Mouse (Mus musculus): ENCODE data around the gene Rela. TPM values are rescaled to one million over a fixed set of nuclear protein-coding genes. Genes with fewer than 3 reads are reported as not detected.

Rela gene
- polyA plus RNA-seq, 1 experiment = 59.9 TPM

DNA sequence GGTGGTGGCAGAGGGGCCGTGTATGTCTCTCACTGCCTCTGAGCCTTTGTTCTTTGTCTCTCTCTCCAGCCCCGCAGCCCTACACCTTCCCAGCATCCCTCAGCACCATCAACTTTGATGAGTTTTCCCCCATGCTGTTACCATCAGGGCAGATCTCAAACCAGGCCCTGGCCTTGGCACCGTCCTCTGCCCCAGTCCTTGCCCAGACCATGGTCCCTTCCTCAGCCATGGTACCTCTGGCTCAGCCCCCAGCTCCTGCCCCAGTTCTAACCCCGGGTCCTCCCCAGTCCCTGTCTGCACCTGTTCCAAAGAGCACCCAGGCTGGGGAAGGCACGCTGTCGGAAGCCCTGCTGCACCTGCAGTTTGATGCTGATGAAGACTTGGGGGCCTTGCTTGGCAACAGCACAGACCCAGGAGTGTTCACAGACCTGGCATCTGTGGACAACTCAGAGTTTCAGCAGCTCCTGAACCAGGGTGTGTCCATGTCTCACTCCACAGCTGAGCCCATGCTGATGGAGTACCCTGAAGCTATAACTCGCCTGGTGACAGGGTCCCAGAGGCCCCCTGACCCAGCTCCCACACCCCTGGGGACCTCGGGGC lies 9.5 kb downstream of the Rela start:
- no peaks in the 10 kb centered on the region for H3K27me3 ChIP-seq (replicated peaks; ENCODE audit: control insufficient read depth, insufficient read depth, low read length)
- DNase-seq = no peak
- peaks cover 10% of the 10 kb centered on the region; the same call in 1 of the 2 replicates for H3K4me1 ChIP-seq (ENCODE audit: control insufficient read depth, insufficient read depth, low read length)
- TF ChIP-seq POLR2A (IDR thresholded peaks at IDR 0.05; ENCODE audit: low read depth, low read length) = no peak
- H3K27ac ChIP-seq (ENCODE audit: insufficient read depth, low read depth, low read length) = no peak overlapping the region
- H3K4me3 ChIP-seq (ENCODE audit: insufficient read depth, low read depth, low read length) = no peak overlapping the region
- 90% methylated on average over 8 of the region's 8 CpGs for WGBS
- H3K36me3 ChIP-seq (ENCODE audit: control insufficient read depth, insufficient read depth, low read length) = peaks cover 6% of the 10 kb centered on the region; the same call in 1 of the 2 replicates

DNA sequence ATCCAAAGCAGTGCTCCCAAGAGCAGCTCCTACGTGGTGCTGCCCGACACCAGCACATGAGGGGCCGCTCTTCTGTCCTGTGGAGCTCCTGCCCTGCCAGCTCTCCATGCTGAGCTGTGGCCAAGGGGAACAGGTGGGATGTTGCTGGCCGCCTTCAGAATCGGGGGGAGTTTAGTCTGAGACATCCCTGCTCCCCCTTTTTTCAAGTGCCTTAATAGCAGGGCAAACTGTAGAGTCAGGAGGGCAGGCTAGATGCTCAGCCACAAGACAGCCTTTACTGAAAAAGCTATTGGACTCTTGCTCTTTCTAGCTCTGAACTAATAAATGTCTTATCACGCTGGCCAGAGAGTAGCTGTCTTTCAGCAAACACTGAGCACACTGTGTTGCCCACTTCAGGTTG lies 10.5 kb downstream of the Rela start:
- DNase-seq = no peak
- H3K36me3 ChIP-seq (ENCODE audit: control insufficient read depth, insufficient read depth, low read length) = peaks cover 4% of the 10 kb centered on the region; the same call in 1 of the 2 replicates
- no peak overlapping the region for H3K4me3 ChIP-seq (ENCODE audit: insufficient read depth, low read depth, low read length)
- no peak for TF ChIP-seq POLR2A (IDR thresholded peaks at IDR 0.05; ENCODE audit: low read depth, low read length)
- no peak for TF ChIP-seq CTCF (conservative IDR thresholded peaks at IDR 0.05; ENCODE audit: insufficient read depth, insufficient read length, low read depth, low read length)
- H3K27ac ChIP-seq (ENCODE audit: insufficient read depth, low read depth, low read length) = 0 out of 2 replicates have a peak overlapping the region, but pooled peaks have one; percentile 37
- no peaks in the 10 kb centered on the region for H3K27me3 ChIP-seq (replicated peaks; ENCODE audit: control insufficient read depth, insufficient read depth, low read length)
- H3K4me1 ChIP-seq (ENCODE audit: control insufficient read depth, insufficient read depth, low read length) = peaks cover 10% of the 10 kb centered on the region; the same call in 1 of the 2 replicates
- 93% methylated on average over 6 of the region's 6 CpGs for WGBS

DNA sequence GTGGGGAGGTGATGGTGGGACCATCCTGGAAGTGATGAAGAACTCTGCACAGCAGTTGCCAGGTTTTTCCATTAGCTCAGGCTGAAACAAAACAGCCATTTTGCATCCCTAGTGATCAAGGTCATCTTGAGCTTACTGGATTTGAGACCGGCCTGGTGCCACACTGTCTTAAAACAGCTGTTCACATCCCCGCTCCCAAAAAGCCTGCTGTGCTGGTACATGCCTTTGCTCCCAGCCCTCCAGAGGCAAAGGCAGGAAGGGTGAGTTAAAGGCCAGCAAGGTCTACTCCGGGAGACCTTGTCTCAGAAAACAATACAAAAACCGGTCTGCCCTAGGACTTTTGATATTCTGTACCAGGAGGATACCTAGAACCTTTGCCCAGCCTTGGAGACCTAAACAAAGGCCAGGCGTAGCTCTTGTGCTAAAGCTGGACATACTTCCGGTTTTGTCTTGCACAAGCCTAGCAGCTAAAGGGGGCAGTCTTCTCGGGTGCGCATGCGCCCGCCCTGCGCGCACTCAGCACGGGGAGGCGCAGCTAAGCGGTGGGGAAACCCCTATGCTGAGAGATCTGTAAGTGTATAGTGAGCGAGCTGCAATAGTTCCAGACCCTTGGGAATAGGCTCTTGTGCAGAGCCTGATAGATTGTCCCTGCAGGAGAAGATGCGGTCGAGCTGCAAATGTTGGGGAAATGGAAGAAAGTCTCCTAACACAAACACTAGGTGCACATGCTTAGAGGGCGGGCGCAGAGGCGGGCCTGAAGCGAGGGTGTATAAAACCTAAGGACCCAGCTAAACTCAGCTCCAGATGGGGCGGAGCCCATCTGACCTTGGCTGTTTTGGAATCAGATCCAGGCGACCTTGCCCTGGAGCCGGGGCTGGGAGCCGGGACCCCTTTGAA lies 11.4 kb downstream of the Rela start:
- TF ChIP-seq CTCF (conservative IDR thresholded peaks at IDR 0.05; ENCODE audit: insufficient read depth, insufficient read length, low read depth, low read length) = no peak
- TF ChIP-seq POLR2A (IDR thresholded peaks at IDR 0.05; ENCODE audit: low read depth, low read length) = no peak
- Histone ChIP-seq H3K4me1 (ENCODE audit: control insufficient read depth, insufficient read depth, low read length) (peaks cover 10% of the 10 kb centered on the region; the same call in 1 of the 2 replicates), H3K27ac (ENCODE audit: insufficient read depth, low read depth, low read length) (peak overlapping the region; percentile 50), H3K27me3 (replicated peaks; ENCODE audit: control insufficient read depth, insufficient read depth, low read length) (no peaks in the 10 kb centered on the region), H3K36me3 (ENCODE audit: control insufficient read depth, insufficient read depth, low read length) (0 out of 2 replicates have a peak, but pooled peaks cover 3% of the 10 kb centered on the region), H3K4me3 (ENCODE audit: insufficient read depth, low read depth, low read length) (peak overlapping the region; percentile 19; the same call in 1 of the 2 replicates)
- WGBS = 9% methylated on average over 26 of the region's 26 CpGs
- peak; percentile 86 for DNase-seq

DNA sequence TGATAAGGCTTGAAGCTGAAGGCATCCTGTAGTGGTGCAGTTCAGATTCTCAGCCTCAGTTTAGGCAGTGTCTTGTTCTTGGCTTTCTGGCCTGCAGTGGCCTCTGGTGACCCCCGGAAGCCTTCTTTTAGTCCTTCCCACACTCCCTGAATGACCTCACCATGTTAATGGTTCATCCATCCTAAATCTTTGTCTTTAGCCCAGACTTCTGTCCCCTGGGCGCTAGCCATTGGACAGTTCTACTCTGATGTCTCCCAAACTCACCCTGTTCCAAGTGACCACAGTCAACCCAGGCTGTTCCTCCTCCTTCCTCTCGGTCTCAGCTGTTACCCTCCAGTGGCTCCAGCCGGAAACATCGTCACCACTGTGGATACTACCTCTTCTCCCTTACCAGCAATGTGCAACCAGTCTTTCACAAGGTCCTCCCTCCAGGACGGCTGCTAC lies 12.0 kb downstream of the Rela start:
- peak; percentile 73 for DNase-seq
- Histone ChIP-seq H3K4me1 (ENCODE audit: control insufficient read depth, insufficient read depth, low read length) (peaks cover 10% of the 10 kb centered on the region; the same call in 1 of the 2 replicates), H3K4me3 (ENCODE audit: insufficient read depth, low read depth, low read length) (0 out of 2 replicates have a peak overlapping the region, but pooled peaks have one; percentile 19), H3K27me3 (replicated peaks; ENCODE audit: control insufficient read depth, insufficient read depth, low read length) (no peaks in the 10 kb centered on the region), H3K36me3 (ENCODE audit: control insufficient read depth, insufficient read depth, low read length) (0 out of 2 replicates have a peak, but pooled peaks cover 3% of the 10 kb centered on the region), H3K27ac (ENCODE audit: insufficient read depth, low read depth, low read length) (peak overlapping the region; percentile 50)
- 20% methylated on average over 6 of the region's 6 CpGs for WGBS
- TF ChIP-seq POLR2A (IDR thresholded peaks at IDR 0.05; ENCODE audit: low read depth, low read length) (no peak), CTCF (conservative IDR thresholded peaks at IDR 0.05; ENCODE audit: insufficient read depth, insufficient read length, low read depth, low read length) (no peak)

DNA sequence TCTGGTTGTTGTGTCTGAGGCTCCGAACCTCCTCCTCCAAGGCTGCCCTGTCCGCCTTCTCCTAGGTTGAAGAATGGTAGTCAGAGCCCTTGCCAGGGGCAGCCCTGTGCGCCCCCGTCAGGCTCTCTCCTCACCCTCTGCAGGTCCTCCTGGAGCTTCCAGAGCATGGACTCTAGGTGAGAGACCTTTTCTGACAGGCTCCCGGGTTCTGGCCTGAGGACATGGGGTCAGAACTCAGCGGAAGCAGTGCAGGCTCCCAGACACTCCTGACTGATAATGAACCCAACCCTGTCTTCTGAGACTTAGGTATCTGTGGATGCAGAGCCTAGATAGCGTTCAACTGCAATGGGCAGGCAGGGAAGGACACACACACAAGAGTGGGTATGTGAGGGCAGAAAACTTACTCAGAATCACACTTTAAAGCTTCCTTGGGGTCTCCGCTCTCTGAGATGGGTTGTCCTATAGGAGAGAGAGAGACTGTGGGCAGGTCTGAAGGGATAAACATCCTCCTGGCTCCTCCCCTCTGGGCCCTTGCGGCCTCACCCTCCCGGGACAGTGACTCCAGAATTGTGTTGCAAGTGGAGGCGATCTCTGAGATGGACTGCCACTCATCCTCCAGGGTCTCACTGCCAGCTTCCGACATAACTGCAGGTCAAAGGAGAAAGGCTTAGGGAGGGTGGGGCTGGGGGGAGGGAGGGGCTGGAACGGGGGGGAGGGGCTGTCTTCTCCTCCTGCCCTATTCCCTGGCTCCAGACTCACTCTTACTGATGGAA lies 14.4 kb downstream of the Rela start:
- Histone ChIP-seq H3K4me3 (ENCODE audit: insufficient read depth, low read depth, low read length) (no peak overlapping the region), H3K27me3 (replicated peaks; ENCODE audit: control insufficient read depth, insufficient read depth, low read length) (no peaks in the 10 kb centered on the region), H3K27ac (ENCODE audit: insufficient read depth, low read depth, low read length) (no peak overlapping the region), H3K36me3 (ENCODE audit: control insufficient read depth, insufficient read depth, low read length) (0 out of 2 replicates have a peak, but pooled peaks cover 2% of the 10 kb centered on the region), H3K4me1 (ENCODE audit: control insufficient read depth, insufficient read depth, low read length) (peaks cover 10% of the 10 kb centered on the region; the same call in 1 of the 2 replicates)
- 81% methylated on average over 13 of the region's 13 CpGs for WGBS
- no peak for TF ChIP-seq CTCF (conservative IDR thresholded peaks at IDR 0.05; ENCODE audit: insufficient read depth, insufficient read length, low read depth, low read length)
- TF ChIP-seq POLR2A (IDR thresholded peaks at IDR 0.05; ENCODE audit: low read depth, low read length) = no peak
- no peak for DNase-seq

DNA sequence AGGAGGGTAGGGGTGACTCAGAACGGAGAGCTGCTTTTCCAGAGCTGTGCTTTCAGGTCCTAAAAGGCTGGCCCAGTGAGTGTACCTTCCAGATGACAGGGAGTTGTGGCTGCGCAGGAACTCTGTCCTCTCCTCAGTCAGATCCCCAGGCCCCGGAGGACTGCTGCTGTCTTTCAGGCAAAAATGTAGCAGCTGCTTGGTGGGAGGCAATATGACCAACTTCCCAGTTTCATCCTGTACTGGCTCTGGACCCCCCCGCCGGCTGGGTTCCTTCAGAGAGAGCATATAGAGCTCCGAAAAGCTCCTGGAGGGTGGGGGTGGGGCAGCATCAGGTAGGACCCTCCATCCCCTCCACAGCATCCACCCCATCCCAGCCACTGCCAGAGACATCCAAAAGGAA lies 15.3 kb downstream of the Rela start:
- TF ChIP-seq CTCF (conservative IDR thresholded peaks at IDR 0.05; ENCODE audit: insufficient read depth, insufficient read length, low read depth, low read length) (no peak), POLR2A (IDR thresholded peaks at IDR 0.05; ENCODE audit: low read depth, low read length) (no peak)
- H3K27ac ChIP-seq (ENCODE audit: insufficient read depth, low read depth, low read length) = no peak overlapping the region

More for the DNA sequence above, 15.3 kb downstream of the Rela start:
- H3K27me3 ChIP-seq (replicated peaks; ENCODE audit: control insufficient read depth, insufficient read depth, low read length) = no peaks in the 10 kb centered on the region
- DNase-seq = no peak
- H3K4me1 ChIP-seq (ENCODE audit: control insufficient read depth, insufficient read depth, low read length) = peaks cover 10% of the 10 kb centered on the region; the same call in 1 of the 2 replicates
- H3K36me3 ChIP-seq (ENCODE audit: control insufficient read depth, insufficient read depth, low read length) = no peaks in the 10 kb centered on the region
- WGBS = 90% methylated on average over 6 of the region's 6 CpGs
- H3K4me3 ChIP-seq (ENCODE audit: insufficient read depth, low read depth, low read length) = no peak overlapping the region
